ENCODE assay signal across 8 mouse cellular contexts in the genomic region with DNA sequence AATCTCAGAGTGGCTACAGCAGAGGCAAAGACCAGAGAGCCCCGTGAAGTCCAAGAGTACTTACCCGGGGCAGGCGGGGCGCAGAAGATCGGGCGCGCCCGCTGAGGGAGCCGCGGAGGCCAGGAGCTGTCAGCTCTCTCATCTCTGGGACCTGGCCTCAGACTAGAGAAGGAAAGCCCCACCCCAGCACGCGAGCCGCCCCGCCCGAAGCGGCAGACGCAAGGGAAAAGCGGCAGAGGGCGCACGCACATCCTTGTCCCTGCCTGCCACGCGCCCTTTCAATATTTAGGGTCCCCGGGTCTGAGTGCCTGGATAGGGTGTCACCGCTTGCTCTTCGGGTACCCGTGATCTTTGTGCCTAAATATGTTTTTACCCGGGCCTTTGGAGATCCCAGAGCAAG. TPM values are rescaled to one million over a fixed set of nuclear protein-coding genes. Genes with fewer than 3 reads are reported as not detected.
DNase-seq lines count a peak whose midpoint lies in the region; ATAC-seq and TF ChIP-seq lines count a peak whose summit lies in the region.

Gene Ahrr, minus strand, starts transcription at position 165 of the 400 bp plus-strand sequence.

- peak; percentile 63; the same call in 1 of the 2 replicates for TF ChIP-seq CTCF in embryonic fibroblast, embryonic 13.5 days (IDR thresholded peaks at IDR 0.05; ENCODE audit: borderline replicate concordance, insufficient read depth, low read length)
- peak; percentile 45 for TF ChIP-seq CTCF in heart, postnatal 0 days (IDR thresholded peaks at IDR 0.05; ENCODE audit: low read depth)

- ATAC-seq in heart, postnatal 0 days (ENCODE audit: insufficient read depth, low read depth), result peak; percentile 58; the same call in 1 of the 2 replicates
- no peak for ATAC-seq in activated CD4-positive, CD25-positive, alpha-beta regulatory T cell, adult 4 months

- no peak within 1 kb of the TSS for H3K27ac ChIP-seq in embryonic fibroblast, embryonic 13.5 days (ENCODE audit: insufficient read depth, low read length)
- no peak within 1 kb of the TSS for H3K27ac ChIP-seq in heart, postnatal 0 days (ENCODE audit: low read depth)

- peaks cover 15% of the 10 kb centered on the region; the same call in 1 of the 2 replicates for H3K27me3 ChIP-seq in heart, postnatal 0 days (ENCODE audit: control insufficient read depth, insufficient read depth, low read length)

- TF ChIP-seq POLR2A in embryonic fibroblast, embryonic 13.5 days (IDR thresholded peaks at IDR 0.05; ENCODE audit: low read depth, low read length), result peak; percentile 49; the same call in 1 of the 2 replicates

- under 1% methylated on average over 27 of the region's 27 CpGs for WGBS in heart, postnatal 0 days

- H3K36me3 ChIP-seq in heart, postnatal 0 days (replicated peaks; ENCODE audit: control insufficient read depth, insufficient read depth, low read length), result no peaks in the 10 kb centered on the region

- H3K4me1 ChIP-seq in embryonic fibroblast, embryonic 13.5 days (ENCODE audit: control insufficient read depth, insufficient read depth, low read length), result 0 out of 2 replicates have a peak, but pooled peaks cover 4% of the 10 kb centered on the region
- H3K4me1 ChIP-seq in heart, postnatal 0 days (ENCODE audit: control insufficient read depth, insufficient read depth), result no peaks in the 10 kb centered on the region; the same call in 1 of the 2 replicates

- H3K9me3 ChIP-seq in heart, postnatal 0 days (replicated peaks; ENCODE audit: control insufficient read depth, low read length), result no peaks in the 10 kb centered on the region

- peak within 1 kb of the TSS; percentile 48 for H3K4me2 ChIP-seq in heart, postnatal 0 days (ENCODE audit: low read depth, low read length)

- peak; percentile 54 for DNase-seq in 3134 (ENCODE audit: extremely low read depth, insufficient read length, low spot score)
- DNase-seq in adrenal gland, adult (ENCODE audit: inconsistent age in 2 of 2, low spot score in 1 of 2), result peak; percentile 79 to 87
- peak; percentile 58 for DNase-seq in heart, postnatal 0 days (ENCODE audit: low spot score)
- peak; percentile 24 to 69 for DNase-seq in kidney, postnatal 36 days
- peak; percentile 62 to 70 for DNase-seq in lung, postnatal 4 days
- peak; percentile 29 to 57 for DNase-seq in right cerebral cortex, postnatal 10 days (ENCODE audit: low spot score in 2 of 2)

- no peak within 1 kb of the TSS; the same call in 1 of the 2 replicates for H3K9ac ChIP-seq in heart, postnatal 0 days (replicated peaks; ENCODE audit: low read depth, low read length)

- no peak for TF ChIP-seq EP300 in heart, postnatal 0 days (IDR thresholded peaks at IDR 0.05; ENCODE audit: low read depth)

- H3K4me3 ChIP-seq in embryonic fibroblast, embryonic 13.5 days (ENCODE audit: insufficient read depth, low read length), result no peak within 1 kb of the TSS
- H3K4me3 ChIP-seq in heart, postnatal 0 days (ENCODE audit: low read depth, low read length), result peak within 1 kb of the TSS; percentile 24

RNA-seq across cellular contexts. Expression of gene Ahrr, which starts in this region (rescaled TPM):
- 15.7 and 18.5 TPM in 2 replicates for polyA plus RNA-seq in embryonic fibroblast, embryonic 13.5 days (2011; ENCODE audit: insufficient read length, low read depth, missing spikeins)
- 4.9 and 7.6 TPM in 2 replicates for total RNA-seq in heart, postnatal 0 days (2014; rRNA removed; ENCODE audit: low replicate concordance)
- 2.3 TPM in 2 replicates for polyA plus RNA-seq in heart, postnatal 0 days (2015; fragmentation: Nextera tagmentation; extraction: Ambion mirVana)
- polyA plus RNA-seq in activated CD4-positive, CD25-positive, alpha-beta regulatory T cell, adult 4 months (2017; shearing (Covaris generic)), result under 1 TPM; 0.20 to 0.56 TPM
